Mouse (Mus musculus) gastrocnemius, postnatal 25 days (tissue): ENCODE measurements at regions not wholly inside any gene's neighbourhood (a gene's known extent, or its start where the extent isn't known, plus 50 kb on each side); places are given as distances from the start of the nearest gene placed in this dataset.

ENCODE experiments used
- microRNA-seq, 2 experiments: library from miRNA; unstranded; fragments of <30 nt; microRNA quantifications; one replicate each; pipeline ENCODE4 v1.2.0; 2021; ENCODE audit warnings: borderline replicate concordance in 2 of 2

Small RNA genes in the stretch of these regions (microRNA-seq; reads per million reads assigned to microRNA genes)
- gene Gm24321 (0 reads per million in 2 experiments), gene Gm25252 (0 reads per million in 2 experiments), gene Gm25750 (0 reads per million in 2 experiments), gene Gm27379 (1.1 to 1.5 reads per million in 2 experiments), gene Gm44322 (0 reads per million in 2 experiments), gene Mir1193 (346 to 717 reads per million in 2 experiments), gene Mir1197 (0.53 to 0.74 reads per million in 2 experiments), gene Mir134 (182 to 206 reads per million in 2 experiments), gene Mir154 (1,040 to 1,662 reads per million in 2 experiments), gene Mir299a (0 reads per million in 2 experiments), gene Mir299b (0 reads per million in 2 experiments), gene Mir300 (438 to 555 reads per million in 2 experiments), gene Mir3072 (14.7 to 19.6 reads per million in 2 experiments), gene Mir323 (83.3 to 131 reads per million in 2 experiments), gene Mir329 (835 to 954 reads per million in 2 experiments), gene Mir369 (1,759 to 2,157 reads per million in 2 experiments), gene Mir376a (0 reads per million in 2 experiments), gene Mir376b (273 to 285 reads per million in 2 experiments), gene Mir376c (2,492 to 2,996 reads per million in 2 experiments), gene Mir377 (152 to 331 reads per million in 2 experiments), gene Mir379 (7,653 to 13,291 reads per million in 2 experiments), gene Mir380 (0 reads per million in 2 experiments), gene Mir381 (739 to 1,882 reads per million in 2 experiments), gene Mir382 (4,667 to 4,675 reads per million in 2 experiments), gene Mir409 (0 reads per million in 2 experiments), gene Mir410 (94.3 to 98.7 reads per million in 2 experiments), gene Mir411 (29,891 to 31,776 reads per million in 2 experiments), gene Mir412 (102 to 103 reads per million in 2 experiments), gene Mir453 (0 reads per million in 2 experiments), gene Mir485 (363 to 377 reads per million in 2 experiments), gene Mir487b (8,002 to 10,756 reads per million in 2 experiments), gene Mir494 (433 to 477 reads per million in 2 experiments), gene Mir495 (190 to 198 reads per million in 2 experiments), gene Mir496a (244 to 271 reads per million in 2 experiments), gene Mir539 (0 reads per million in 2 experiments), gene Mir541 (5,103 to 5,200 reads per million in 2 experiments), gene Mir543 (138 to 250 reads per million in 2 experiments), gene Mir544 (0.74 to 1.1 reads per million in 2 experiments), gene Mir654 (0 reads per million in 2 experiments), gene Mir666 (163 to 178 reads per million in 2 experiments), gene Mir667 (39.0 to 51.6 reads per million in 2 experiments), gene Mir668 (81.8 to 98.0 reads per million in 2 experiments), gene Mir679 (86.9 to 108 reads per million in 2 experiments), gene Mir758 (1.1 to 1.5 reads per million in 2 experiments), gene Mir882 (0 reads per million in 2 experiments)
